Mouse (Mus musculus): ENCODE data around the gene Olfr969. TPM values are rescaled to one million over a fixed set of nuclear protein-coding genes. Genes with fewer than 3 reads are reported as not detected.

The Olfr969 gene
- not detected for polyA plus RNA-seq (2017; shearing (Covaris generic))

DNA sequence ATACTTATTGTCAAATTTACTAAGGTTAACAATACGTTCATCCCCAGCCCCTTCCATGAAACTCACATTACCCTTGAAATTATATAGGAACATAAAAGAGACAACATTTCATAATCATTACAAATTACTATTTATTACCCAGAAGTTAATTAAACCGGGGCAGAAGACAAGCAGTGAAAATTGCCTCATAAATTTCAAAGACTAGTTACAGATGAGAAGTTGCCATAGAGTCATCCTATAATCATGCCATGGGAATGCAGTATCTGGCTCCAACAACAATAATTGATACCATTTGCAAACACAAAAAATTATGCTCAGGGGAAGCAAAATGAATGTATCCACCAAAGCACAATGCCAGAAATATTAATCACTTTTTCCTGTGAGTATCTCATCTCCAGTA is at the start of gene Olfr969:
Gene Olfr969 (plus strand): TSS at position 388 of the 400 bp plus-strand sequence.

DNA sequence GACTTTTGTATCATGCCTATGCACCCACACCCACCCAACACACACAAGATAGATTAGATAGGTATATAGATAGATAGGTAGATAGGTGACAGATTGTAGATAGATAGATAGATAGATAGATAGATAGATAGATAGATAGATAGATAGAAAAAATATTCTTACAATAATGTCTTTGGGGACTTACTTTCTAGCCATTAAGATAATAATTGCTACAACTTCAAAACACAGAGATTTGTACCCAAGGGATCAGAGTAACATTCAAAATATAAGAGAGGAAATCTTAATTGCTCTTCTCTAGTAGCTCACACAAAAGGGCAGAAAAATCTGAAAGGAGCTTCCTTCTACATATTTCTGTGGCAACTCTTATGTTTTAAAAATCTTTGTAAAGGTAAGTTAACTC is 44.8 kb upstream of the Olfr969 start, which contains the start of gene Olfr967:
Gene Olfr967 (plus strand): TSS at position 301 of the 400 bp plus-strand sequence.

DNA sequence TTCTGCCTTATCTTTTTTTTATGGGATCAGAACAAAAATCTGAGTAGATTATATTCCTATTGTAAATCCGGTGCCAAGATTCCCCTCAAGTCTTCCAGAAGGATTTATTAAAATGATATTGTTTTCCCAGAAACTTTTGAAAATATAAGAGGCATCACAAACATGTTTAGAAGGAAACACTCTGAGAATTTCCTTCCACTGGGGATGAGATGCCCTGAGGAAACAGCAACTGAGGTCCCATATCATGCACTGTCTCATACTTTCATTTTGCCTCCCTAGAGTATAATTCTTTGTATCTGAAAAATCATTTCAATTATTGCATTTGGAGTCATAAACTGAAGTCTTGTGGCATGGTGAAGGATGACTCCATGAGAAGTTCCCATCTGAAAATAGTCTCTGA is 7.6 kb upstream of the Olfr969 start, which contains the start of gene Olfr968:
Gene Olfr968 (minus strand): TSS at position 101 of the 400 bp plus-strand sequence.

DNA sequence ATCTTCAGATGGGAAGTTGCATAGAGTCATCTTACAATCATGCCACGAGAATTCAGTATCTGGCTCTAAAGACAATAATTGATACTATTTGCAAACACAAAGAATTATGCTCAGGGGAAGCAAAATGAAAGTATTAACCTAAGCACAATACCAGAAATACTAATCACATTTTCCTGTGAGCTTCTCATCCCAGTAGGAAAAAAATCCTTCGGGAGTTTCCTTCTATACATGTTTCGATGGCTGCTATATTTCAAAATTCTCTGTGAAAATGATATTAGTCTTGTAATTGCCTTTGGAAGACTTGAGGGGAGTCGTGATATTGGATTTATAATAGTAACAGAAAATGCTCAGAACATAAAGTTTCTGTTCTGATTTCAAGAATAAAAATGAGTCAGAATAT is 17.8 kb downstream of the Olfr969 start, which contains the start of gene Olfr970:
Gene Olfr970 (plus strand): TSS at position 301 of the 400 bp plus-strand sequence.

DNA sequence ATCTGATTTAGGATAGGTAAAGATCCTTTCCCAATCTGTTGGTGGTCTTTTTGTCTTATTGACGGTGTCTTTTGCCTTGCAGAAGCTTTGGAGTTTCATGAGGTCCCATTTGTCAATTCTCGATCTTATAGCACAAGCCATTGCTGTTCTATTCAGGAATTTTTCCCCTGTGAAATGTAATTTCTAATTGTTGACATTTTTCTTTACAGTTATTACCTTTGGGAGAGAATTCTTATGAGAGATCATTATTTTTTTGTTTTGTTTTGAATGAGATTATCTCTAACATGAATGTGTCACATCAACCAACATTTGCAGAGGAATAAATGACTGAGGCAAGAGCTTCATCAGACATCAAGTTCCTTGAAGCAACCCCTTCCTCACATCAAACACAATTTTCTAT is 45.8 kb downstream of the Olfr969 start, which contains the start of gene Olfr971:
Gene Olfr971 (plus strand): TSS at position 301 of the 400 bp plus-strand sequence.

Other genes starting within 250 kb of the Olfr969 start
- not detected for gene Olfr958, start 236.9 kb upstream of the Olfr969 start, polyA plus RNA-seq (2017; shearing (Covaris generic))
- gene Olfr959, start 215.4 kb upstream of the Olfr969 start, polyA plus RNA-seq (2017; shearing (Covaris generic)) = not detected
- gene AW551984, start 186.5 kb upstream of the Olfr969 start, polyA plus RNA-seq (2017; shearing (Covaris generic)) = not detected
- gene Olfr148, start 180.3 kb upstream of the Olfr969 start, polyA plus RNA-seq (2017; shearing (Covaris generic)) = not detected
- not detected for gene Olfr960, start 169.6 kb upstream of the Olfr969 start, polyA plus RNA-seq (2017; shearing (Covaris generic))
- gene Olfr961, start 145.9 kb upstream of the Olfr969 start, polyA plus RNA-seq (2017; shearing (Covaris generic)) = not detected
- gene Olfr963, start 123.7 kb upstream of the Olfr969 start, polyA plus RNA-seq (2017; shearing (Covaris generic)) = not detected
- gene Olfr149, start 83.8 kb upstream of the Olfr969 start, polyA plus RNA-seq (2017; shearing (Covaris generic)) = not detected
- gene Olfr965, start 79.6 kb upstream of the Olfr969 start, polyA plus RNA-seq (2017; shearing (Covaris generic)) = not detected
- gene Olfr150, start 60.0 kb upstream of the Olfr969 start, polyA plus RNA-seq (2017; shearing (Covaris generic)) = not detected
- gene Olfr967, start 44.7 kb upstream of the Olfr969 start, polyA plus RNA-seq (2017; shearing (Covaris generic)) = not detected
- not detected for gene Olfr968, start 7.7 kb upstream of the Olfr969 start, polyA plus RNA-seq (2017; shearing (Covaris generic))
- gene Olfr970, start 17.9 kb downstream of the Olfr969 start, polyA plus RNA-seq (2017; shearing (Covaris generic)) = not detected
- gene Olfr971, start 45.9 kb downstream of the Olfr969 start, polyA plus RNA-seq (2017; shearing (Covaris generic)) = not detected
- gene Olfr972, start 75.5 kb downstream of the Olfr969 start, polyA plus RNA-seq (2017; shearing (Covaris generic)) = not detected
- not detected for gene Olfr229, start 116.4 kb downstream of the Olfr969 start, polyA plus RNA-seq (2017; shearing (Covaris generic))
- gene Olfr974, start 146.6 kb downstream of the Olfr969 start, polyA plus RNA-seq (2017; shearing (Covaris generic)) = not detected
- gene Olfr975, start 161.1 kb downstream of the Olfr969 start, polyA plus RNA-seq (2017; shearing (Covaris generic)) = not detected
- gene Olfr976, start 170.2 kb downstream of the Olfr969 start, polyA plus RNA-seq (2017; shearing (Covaris generic)) = not detected
- not detected for gene Olfr978, start 201.2 kb downstream of the Olfr969 start, polyA plus RNA-seq (2017; shearing (Covaris generic))
- gene Olfr979, start 212.5 kb downstream of the Olfr969 start, polyA plus RNA-seq (2017; shearing (Covaris generic)) = not detected
- gene Olfr980, start 218.6 kb downstream of the Olfr969 start, polyA plus RNA-seq (2017; shearing (Covaris generic)) = not detected
- gene Olfr981, start 230.5 kb downstream of the Olfr969 start, polyA plus RNA-seq (2017; shearing (Covaris generic)) = not detected

Data from activated CD4-positive, CD25-positive, alpha-beta regulatory T cell, adult 9 weeks (primary cell).